Mouse (Mus musculus): ENCODE data around the gene Timd2.
"Not testable (repeated sequence)": the region's sequence is repeated elsewhere in the genome, so short reads cannot be mapped to it uniquely, and the experiment has no call there.

The Timd2 gene

DNA sequence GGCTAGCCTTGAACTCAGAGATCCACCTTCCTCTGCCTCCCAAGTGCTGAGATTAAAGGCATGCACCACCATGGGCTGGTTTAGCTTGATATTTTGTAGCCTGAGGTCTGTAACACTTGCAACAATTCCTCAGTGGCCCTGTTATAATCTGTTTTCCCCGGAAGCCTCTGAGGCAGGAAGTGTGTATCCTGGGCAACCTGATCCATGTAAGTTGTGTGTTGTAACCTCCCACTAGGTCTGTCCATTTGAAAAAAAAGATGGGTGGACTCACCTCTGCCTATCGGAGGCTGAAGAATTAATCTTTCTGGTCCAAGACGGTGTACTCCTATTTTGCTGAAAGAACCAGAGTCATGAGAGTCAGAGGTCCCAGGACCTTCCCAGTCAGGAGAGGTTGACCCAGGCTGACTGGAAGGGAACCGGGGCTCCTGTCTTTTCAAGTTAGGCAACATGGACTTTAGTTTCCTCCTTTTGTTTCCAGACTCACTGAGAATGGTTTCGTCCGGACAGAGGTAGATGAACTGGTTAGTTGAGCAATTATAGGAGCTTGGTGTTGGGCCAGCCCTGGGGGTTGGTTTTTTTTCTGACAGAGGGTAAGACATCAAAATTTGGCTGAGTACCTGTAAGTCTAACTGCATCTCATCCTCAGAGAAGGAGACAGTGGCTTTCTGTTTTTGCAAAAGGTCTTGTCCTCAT is at the start of gene Timd2:
Gene Timd2, minus strand, starts transcription at position 398 of the 693 bp plus-strand sequence.
- no peak for DNase-seq (ENCODE audit: low spot score)

DNA sequence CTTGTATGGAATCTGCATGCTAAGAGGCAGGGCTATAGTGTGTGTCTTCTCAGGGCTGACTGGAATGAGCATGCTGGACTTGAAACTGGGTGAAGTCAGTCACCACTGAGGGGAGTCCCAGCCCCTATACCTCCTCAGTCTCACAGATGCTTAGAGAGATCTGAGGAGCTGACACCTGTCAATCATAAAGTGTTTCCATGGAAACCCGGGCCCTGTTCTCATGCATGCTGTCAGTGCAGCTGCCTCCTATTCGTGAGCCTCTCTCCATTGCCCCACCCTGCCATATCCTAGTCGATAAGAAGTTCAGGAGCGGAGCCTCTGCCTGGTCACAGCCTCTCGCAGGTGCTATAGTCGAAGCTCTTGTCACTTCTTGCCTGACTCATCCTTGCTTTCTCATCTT is 48.9 kb upstream of the Timd2 start:
- DNase-seq (ENCODE audit: low spot score), result not testable (repeated sequence)

DNA sequence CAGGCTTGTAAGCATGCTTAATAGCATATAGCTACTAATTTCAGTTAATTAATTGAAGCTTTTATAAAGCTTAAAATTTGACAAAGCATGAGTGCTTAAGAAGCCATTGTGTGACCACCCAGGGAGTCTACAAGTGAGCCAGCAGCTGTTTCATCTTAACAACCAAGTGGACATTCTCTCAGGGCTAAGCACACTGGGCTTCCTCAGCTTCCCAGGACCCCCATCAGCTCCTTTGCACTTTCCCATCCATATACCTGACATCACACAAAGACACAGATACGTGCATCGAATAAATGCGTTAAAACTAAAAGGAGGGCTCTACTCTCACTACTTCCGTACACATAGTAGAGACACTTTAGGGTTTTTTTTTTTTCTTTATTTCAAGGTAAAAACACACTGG is 47.8 kb upstream of the Timd2 start:
- DNase-seq (ENCODE audit: low spot score), result no peak

DNA sequence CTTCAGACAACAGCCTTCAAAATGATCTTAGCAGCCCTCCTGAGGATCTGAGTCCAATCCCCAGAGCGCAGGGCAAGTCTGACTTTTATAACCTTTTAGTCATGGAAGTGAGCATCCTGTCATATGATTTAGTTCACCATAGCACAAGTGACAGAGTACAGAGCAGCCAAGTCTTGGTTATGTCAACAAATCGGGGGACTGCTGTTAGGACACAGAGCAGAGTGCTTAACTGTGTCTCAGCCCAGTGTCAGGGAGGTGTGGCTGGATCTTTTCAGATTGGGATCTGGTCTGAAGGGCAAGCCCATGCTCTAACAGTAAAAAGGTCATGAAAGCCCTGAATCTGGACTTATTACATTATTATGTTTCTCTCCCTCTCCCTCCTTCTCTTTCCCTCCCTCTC is 46.8 kb upstream of the Timd2 start:
- DNase-seq (ENCODE audit: low spot score), result no peak

DNA sequence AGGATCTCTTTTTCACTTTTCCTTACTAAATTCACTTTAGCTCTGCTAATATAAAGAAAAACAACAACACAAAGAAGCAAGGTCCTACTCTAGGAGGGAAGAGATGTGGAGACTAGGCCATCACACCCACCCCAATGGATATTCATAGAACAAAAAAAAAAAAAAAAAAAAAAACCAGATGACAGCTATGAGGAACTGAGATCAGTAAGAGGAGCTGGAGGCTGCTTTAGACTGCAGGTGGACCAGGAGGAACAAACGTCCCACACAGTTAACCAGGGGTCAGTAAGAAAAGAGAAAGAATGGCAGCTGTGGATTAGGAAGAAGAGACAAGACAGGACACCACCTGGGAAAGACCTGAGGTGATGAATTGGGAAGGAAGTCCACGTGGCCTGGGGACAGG is 41.1 kb upstream of the Timd2 start:
- no peak for DNase-seq (ENCODE audit: low spot score)

DNA sequence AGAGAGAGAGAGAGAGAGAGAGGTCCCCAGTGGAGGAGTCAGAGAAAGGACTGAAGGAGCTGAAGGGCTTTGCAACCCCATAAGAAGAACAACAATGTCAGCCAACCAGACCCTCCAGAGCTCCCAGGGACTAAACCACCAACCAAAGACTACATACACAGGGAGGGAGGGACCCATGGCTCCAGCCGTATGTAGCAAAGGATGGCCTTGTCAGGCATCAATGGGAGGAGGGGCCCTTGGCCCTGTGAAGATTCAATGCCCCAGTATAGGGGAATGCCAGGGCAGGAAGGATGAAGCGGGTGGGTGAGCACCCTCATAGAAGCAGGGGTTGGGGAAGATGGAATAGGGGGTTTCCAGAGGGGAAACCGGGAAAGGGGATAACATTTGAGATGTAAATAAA is 34.9 kb upstream of the Timd2 start:
- no peak for DNase-seq (ENCODE audit: low spot score)

DNA sequence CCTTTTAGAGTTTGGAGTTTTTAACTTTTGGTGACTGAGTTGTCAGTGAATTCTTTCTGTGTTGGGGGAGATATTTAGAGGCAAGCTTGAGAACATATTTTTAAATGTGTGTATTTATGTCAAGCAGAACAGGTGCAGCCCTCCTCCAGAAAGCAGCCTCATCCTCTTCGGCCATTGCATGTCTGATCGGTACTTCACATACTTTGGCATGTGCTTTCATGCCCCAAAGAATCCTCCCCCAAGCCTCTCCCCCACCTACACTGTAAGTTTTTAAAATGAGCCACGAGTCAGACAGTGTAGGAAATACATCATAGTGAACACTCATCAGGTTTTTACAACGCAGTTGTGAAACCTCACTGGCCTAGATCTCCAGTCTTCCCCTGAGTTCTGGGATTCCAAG is 34.0 kb upstream of the Timd2 start:
- DNase-seq (ENCODE audit: low spot score), result no peak

DNA sequence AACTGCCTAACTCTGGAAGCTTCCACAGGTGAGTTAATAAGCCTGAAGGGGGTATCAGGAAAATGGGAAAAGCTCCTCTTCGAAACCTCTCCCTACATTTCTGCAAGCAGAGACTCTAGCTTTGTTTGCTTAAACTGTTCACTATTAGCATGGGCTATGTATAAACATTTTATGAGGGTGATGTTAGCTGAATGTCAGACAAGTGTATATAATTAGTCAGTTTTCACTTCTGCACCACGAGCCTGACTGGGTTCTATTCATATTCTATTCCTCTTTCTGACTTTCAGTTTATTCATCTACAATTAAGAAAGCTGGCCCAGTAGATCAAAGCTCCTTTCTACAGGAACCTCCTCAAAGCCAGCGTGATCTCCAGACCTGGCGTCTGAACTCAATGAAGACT is 32.6 kb upstream of the Timd2 start:
- DNase-seq (ENCODE audit: low spot score), result no peak

DNA sequence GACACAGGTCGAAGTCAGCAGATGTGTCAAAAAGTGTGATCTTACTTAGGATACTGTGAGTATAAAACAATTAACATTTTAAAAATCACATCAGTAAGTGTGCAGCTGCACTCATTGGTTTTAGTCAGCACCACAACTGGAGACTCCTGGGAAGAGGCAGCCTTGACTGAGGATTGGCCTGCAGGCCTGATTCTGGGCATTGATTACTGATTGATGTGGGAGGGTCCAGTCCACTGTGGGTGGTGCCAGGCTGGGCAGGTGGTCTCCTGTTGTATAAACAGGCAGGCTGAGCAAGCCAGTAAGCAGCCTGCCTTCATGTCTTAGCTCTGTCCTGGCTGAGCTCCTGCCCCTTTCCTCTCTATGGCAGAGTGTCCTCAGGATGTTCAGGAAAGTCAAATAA is 28.2 kb upstream of the Timd2 start, which contains the start of gene Havcr1:
Gene Havcr1, plus strand, starts transcription at position 5 of the 400 bp plus-strand sequence.
- not testable (repeated sequence) for DNase-seq (ENCODE audit: low spot score)

DNA sequence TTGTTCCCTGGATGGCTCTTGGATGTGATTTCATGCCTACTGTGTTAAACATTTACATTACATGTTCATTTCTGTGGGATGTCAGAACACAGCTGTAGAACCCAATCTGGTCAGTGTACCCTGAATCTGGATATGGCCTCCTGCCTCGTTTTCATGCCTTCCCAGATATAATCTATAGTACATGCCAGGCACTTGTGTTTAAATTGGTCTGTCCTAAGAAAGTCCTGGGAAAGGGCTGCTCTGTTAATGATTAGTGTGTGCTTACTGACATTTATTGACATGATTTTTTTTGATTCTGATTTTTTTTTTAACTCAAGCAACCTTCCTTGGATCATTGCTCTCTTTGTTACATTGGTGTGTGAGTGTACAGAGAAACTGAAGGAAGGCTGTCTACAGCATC is 27.8 kb upstream of the Timd2 start:
- no peak for DNase-seq (ENCODE audit: low spot score)

DNA sequence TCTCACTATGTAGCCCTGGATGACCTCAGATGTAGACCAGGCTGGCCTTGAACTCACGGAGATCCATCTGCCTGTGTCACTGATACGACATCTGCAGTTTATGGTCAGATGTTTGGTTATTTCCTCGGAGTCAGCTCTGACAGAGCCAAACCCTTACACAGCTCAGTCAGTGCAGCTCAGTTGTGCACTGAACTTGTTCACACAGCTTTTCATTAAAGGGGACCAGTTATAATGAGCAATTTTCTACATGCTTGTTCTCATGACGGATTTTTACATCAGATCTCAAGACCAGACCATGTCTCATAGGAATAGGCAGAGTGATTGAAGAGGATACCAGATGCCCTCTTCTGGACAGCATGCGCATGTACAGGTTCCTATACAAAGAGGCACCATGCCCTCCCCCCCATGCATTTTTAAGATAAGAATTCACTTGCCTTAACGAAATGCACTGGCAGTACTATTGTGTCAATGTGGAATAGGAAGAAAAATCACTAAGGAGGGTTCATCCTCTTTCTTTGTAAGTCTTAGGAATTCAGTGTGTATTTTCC is 26.5 kb upstream of the Timd2 start:
- DNase-seq (ENCODE audit: low spot score), result no peak

DNA sequence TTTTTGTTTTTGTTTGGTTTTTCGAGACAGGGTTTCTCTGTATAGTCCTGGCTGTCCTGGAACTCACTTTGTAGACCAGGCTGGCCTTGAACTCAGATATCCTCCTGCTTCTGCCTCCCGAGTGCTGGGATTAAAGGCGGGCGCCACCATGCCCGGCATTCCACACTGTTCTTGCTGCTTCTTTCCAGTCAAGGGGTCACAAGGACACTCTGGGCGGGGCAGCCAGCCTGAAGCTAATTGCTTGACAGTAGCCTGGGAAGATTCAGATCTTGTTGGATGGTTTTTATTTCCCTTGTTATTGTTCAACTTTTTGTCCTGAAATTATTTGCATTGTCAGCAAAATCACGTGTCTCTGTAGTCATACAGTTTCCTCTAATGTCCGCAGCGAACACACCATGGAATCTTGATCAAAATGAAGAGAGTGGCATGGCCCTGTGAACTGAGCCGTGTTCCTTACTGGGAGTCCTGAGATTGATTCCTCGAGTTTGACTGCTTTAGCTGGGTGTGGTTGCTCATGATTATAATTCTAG is 24.7 kb upstream of the Timd2 start:
- DNase-seq (ENCODE audit: low spot score), result no peak

DNA sequence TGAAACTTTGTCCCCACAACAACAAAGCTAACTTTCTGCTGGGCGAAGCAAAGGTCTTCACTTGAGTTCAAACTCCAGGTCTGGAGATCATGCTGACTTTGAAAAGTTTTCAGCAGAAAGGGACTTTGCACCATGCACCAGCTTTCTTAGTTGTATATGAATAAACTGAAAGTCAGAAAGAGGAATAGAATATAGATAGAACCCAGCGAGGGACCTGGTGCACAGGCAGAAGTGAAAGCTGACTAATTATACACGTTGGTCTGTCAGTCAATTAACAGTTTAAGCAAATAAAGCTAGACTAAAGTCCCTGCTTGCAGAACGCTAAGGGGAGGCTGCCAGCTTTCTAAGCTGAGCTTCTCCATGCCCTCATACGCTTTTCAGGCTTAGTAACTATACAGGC is 8.0 kb downstream of the Timd2 start:
- no peak for DNase-seq (ENCODE audit: low spot score)

DNA sequence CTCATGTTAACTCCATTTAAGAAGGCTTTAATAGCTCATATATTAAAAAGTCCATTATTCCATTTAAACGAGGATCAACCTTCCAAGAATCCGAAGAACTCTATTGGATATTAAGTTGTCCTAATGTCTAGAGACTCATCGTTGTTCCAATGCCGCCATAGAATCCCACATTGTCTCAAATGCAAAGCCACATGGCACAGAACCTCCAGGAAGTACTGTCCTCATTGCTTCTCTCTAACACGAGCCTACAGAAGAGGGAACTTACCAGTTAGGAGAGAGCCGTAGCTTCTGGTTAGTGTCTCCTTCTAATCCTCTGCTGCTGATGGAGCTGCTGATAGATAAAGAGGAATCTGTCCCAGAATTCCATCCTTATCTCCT is 8.6 kb downstream of the Timd2 start:
- no peak for DNase-seq (ENCODE audit: low spot score)

DNA sequence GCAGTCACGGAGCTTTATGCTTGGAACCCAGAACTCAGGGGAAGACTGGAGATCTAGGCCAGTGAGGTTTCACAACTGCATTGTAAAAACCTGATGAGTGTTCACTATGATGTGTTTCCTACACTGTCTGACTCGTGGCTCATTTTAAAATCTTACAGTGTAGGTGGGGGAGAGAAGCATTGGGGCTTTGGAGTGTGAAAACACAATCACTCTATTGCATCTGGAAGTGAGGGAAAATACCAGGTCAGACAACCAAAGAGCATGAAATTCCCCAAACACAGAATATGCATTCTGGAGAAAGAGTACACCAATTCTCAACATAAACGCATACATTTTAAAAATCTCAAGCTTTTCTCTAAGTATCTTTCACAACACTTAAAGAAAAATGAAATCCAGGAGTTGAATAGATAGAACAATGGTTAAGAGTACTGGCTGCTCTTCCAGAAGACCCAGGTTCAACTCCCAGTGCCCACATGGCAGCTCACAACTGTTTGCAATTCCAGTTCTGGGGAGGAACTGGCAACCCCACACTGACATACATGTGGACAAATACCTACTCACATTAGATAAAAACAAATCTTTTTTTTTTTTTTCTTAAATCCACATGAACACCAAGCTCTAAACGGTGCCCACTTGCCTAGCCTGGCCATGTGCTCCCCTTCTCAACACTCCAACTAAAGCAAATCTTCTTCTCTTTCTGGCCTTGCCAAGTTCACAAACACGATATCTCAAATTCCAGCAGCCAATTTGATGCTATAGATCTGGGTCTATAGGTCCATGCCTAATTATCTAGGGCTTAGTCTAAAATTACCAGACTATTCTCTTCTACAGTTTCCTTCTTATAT is 9.2 kb downstream of the Timd2 start:
- no peak for DNase-seq (ENCODE audit: low spot score)

DNA sequence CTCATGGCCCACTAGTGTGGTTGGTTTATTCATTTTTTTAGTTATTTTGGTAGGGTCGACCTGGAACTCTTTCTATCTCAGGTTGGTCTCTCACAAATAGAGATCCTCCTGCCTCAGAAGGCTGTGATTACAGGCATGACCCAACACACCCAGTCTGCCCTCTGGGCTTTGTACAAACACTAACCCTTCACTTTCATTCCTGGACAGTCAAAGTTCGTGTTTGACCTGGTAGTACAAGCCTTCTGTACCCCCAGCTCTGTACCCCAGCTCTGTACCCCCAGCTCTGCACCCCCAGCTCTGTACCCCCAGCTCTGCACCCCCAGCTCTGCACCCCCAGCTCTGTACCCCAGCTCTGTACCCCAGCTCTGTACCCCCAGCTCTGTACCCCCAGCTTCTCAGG is 11.0 kb downstream of the Timd2 start:
- not testable (repeated sequence) for DNase-seq (ENCODE audit: low spot score)

DNA sequence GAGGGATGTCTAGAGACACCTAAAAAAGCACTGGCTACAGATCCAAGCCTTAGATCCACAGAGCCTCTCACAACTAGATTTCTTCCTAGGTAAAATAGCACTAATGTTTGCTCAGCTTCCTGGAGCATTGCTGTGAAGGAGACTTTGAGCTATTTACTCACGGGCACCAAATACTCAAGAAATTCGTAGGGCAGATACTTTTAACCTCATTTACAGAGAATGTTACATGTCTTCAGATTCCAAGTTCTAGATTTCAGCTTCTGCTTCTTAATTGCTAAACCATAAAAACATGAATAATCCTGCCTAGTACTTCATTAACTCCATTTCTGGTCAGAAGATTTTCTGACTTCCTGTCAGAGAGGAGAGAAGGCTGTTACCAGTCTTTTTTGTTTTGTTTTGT is 16.7 kb downstream of the Timd2 start:
- no peak for DNase-seq (ENCODE audit: low spot score)

DNA sequence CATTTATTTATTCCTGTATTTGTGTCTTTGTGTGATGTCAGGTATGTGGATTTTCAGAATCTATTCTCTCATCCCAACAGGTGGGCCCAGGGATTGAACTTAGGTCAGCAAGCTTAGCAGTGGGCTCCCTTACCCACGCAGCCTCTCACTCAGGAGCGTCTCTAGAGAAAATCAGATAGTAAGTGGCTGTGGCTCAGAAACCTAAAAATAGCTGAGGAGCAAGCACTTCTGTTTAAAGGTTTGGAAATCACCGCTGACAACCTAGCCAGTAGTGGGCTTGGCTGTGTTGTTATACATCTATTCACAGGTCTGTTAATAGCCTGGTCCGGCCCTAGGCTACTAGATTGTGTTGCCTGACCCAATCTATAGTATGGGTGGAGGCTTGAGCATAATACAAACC is 23.1 kb downstream of the Timd2 start:
- DNase-seq (ENCODE audit: low spot score), result no peak

DNA sequence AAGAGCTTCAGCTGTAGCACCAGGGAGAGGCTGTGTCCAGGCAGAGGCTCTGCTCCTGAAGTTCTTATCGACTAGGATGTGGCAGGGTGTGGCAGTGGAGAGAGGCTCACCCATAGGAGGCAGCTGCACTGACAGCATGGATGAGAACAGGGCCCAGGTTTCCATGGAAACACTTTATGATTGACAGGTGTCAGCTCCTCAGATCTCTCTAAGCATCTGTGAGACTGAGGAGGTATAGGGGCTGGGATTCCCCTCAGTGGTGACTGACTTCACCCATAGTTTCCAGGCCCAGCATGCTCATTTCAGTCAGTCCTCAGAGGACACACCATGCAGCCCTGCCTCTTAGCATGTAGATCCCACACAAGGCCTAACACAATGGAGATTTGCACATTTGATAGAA is 24.0 kb downstream of the Timd2 start:
- no peak for DNase-seq (ENCODE audit: low spot score)

DNA sequence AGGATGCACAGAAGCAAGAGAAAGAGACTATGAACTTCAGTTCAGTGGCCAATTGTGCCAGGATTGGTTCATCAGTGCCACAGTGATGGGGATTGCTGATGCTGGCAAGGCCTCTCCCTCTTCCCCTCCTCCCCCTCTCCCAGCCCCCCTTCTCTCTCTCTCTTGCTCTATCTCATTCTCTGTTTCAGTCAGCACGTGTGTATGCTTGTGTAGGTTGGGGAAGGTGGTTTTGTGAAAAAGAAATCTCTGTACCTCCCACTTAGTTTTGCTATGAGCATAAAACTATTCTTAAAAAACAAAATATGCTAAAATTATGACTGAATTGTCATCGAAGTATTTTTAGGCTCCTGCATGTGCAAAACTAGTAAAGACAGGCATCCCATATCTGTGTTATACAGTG is 38.9 kb downstream of the Timd2 start:
- DNase-seq (ENCODE audit: low spot score), result no peak

DNA sequence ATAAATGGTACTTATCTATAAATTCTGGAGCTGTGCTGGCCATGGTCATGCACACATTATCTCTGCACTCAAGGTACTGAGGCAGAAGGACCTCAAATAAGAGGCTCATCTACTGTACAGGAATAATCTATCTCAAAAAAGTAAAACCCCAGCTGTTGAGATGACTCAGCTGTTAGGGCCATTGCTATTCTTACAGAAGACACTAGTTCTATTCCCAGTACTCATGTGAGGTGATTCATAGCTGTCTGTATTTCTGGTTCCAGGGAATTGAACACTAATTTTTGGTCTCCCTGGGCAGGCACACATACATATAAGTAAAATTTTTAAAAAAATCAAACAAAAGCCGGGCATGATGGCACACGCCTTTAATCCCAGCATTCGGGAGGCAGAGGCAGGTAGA is 39.8 kb downstream of the Timd2 start:
- no peak for DNase-seq (ENCODE audit: low spot score)

DNA sequence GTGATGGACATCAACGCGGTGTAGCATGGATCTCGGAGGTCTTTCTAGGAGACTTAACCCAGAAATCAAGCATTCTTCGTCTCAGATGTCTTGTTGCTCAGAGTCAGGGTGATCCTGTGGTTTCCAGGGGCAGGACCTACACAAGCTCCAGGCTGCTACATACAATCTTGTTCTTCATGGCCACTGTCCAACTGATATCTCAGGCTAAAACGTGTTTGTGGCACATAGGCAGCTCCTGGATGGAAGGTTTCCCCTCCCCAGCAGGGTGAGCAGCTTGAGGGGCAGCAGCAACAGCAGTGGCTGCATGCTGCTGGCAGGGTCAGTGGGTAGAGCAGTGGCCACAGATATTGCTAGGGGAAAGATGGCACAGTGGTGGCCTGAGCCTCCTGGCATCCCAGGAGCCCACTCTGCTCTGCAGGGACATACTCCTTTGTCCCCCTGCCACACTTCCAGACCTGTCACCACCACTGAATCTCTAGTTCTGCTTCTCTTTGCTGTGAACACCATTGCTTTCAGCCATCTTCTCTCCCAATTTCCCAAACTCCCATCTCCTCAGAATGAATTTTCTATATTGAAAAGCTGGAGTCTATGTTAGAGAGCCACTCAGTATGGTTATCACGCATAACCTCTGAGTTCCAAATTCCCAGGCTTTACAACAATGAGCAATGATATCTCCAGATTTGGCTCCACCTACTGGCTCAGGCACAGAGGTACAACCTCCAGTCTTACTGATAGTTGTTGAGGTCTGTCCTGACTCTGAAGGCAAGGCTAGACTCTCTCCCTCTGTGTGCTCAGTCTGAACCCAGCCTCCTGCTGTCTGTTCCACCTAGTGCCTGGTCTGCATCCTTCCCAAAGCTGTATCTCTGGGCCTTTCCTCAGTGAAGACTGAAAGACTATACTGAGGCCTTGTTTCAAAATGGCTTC is 41.0 kb downstream of the Timd2 start:
- no peak for DNase-seq (ENCODE audit: low spot score)

Measured in testis, postnatal 14 days (tissue).